Mouse (Mus musculus) E14TG2a.4 (cell line): ENCODE measurements around the gene Ubfd1.

ENCODE experiments used
- CTCF ChIP-seq: conservative IDR thresholded peaks from 2 replicates; pipeline ENCODE4 v1.5.1; 2014; ENCODE audit warnings: low read length
- NANOG ChIP-seq: IDR thresholded peaks from 2 replicates; pipeline ENCODE4 v1.6.1; 2014; ENCODE audit warnings: borderline replicate concordance, low read length, mixed read lengths
- POU5F1 ChIP-seq: IDR thresholded peaks from 2 replicates; pipeline ENCODE4 v1.6.1; 2014; ENCODE audit warnings: low read length, borderline replicate concordance

DNA sequence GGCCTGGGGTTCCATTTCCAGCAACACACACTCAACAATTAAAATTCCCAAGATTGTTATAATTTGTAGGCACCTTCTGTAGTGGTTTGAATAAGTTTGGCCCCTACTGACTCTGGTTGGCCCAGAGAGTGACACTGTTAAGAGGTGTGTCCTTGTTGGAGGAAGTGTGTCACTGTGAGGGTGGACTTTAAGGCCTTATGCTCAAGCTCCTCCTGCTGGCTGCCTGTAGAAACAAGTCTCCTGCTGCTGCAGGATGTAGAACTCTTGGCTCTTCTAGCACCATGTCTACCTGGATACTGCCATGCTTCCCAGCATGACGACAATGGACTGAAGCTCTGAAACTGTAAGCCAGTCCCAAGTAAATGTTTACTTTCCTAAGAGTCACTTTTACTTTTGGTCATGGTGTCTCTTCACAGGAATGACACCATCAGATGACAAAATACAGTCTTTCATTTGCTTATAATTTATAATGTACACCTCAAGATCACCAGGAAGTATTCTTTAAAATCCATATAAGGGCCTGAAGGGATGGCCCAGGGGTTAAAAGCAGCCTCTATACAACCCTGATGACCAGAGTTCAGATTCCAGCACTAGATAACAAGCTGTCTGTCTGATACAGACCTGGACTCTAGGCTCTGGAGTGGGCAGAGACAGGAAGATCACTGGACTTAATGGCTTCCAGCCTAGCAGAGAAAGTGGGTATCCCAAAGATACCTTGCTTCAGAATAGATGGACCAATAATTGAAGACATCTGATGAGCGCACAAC, 27.8 kb downstream of the Ubfd1 start:
- 0 out of 2 replicates have a peak, but pooled peaks have one; percentile 3 for TF ChIP-seq CTCF
- TF ChIP-seq POU5F1 = no peak
- no peak for TF ChIP-seq NANOG
